Mouse (Mus musculus) G1E (cell line): ENCODE results near the gene Olfr1039. TPM values are rescaled to one million over a fixed set of nuclear protein-coding genes. Genes with fewer than 3 reads are reported as not detected.
"Not testable (repeated sequence)": the region's sequence is repeated elsewhere in the genome, so short reads cannot be mapped to it uniquely, and the experiment has no call there.

Experiments
- ATAC-seq: 2 replicates; pipeline ENCODE4 v1.8.0; 2016; ENCODE audit warnings: mild to moderate bottlenecking; ENCODE audit not compliant: insufficient number of reproducible peaks, poor library complexity, low FRiP score, severe bottlenecking; ENCODE audit errors: extremely low read depth
- DNase-seq: peaks from one replicate; pipeline ENCODE4 v3.0.0; 2012; ENCODE audit warnings: low spot score
- H3K27me3 ChIP-seq: 2 replicates; pipeline ENCODE4 v1.6.1; 2012; ENCODE audit warnings: mild to moderate bottlenecking, low read length, inconsistent platforms; ENCODE audit not compliant: insufficient read depth
- H3K36me3 ChIP-seq: replicated peaks from 2 replicates; pipeline ENCODE3; 2012; ENCODE audit warnings: mild to moderate bottlenecking, inconsistent platforms
- H3K4me1 ChIP-seq: 2 replicates; pipeline ENCODE4 v1.6.1; 2012; ENCODE audit warnings: low read depth, low read length, inconsistent platforms, mixed read lengths; ENCODE audit not compliant: insufficient read depth
- H3K4me3 ChIP-seq: 2 replicates; pipeline ENCODE4 v1.5.1; 2012; ENCODE audit warnings: low read depth, mild to moderate bottlenecking, inconsistent platforms, low read length, moderate library complexity, mixed read lengths
- H3K9me3 ChIP-seq: replicated peaks from 2 replicates; pipeline ENCODE4 v1.6.1; 2012; ENCODE audit warnings: inconsistent platforms
- CTCF ChIP-seq: IDR thresholded peaks from 2 replicates; pipeline ENCODE4 v1.5.1; 2012; ENCODE audit warnings: low read depth, low read length, inconsistent platforms, mixed read lengths
- GATA1 ChIP-seq: IDR thresholded peaks from 2 replicates; pipeline ENCODE4 v1.6.1; 2012; ENCODE audit warnings: borderline replicate concordance, low read length, inconsistent platforms, mixed read lengths
- GATA2 ChIP-seq: IDR thresholded peaks from 2 replicates; pipeline ENCODE4 v1.6.1; 2012; ENCODE audit warnings: low read depth, low read length, inconsistent platforms, borderline replicate concordance
- POLR2AphosphoS5 ChIP-seq: IDR thresholded peaks from 2 replicates; pipeline ENCODE4 v1.6.1; 2012; ENCODE audit warnings: low read depth, low read length, inconsistent platforms; ENCODE audit not compliant: insufficient replicate concordance
- TAL1 ChIP-seq: conservative IDR thresholded peaks from 2 replicates; pipeline ENCODE4 v1.6.1; 2012; ENCODE audit warnings: low read depth, low read length, inconsistent platforms, mixed read lengths
- polyA plus RNA-seq: library from polyadenylated mRNA; stranded (reverse); fragments of >175 nt; gene quantifications from 2 replicates; pipeline ENCODE4 v1.2.3, GENCODE M21; 2012
- total RNA-seq, 2 experiments: library from RNA; stranded (forward) in 1 of 2; stranded (reverse) in 1 of 2; fragments of 200-1000 nt in 1 of 2; fragments of >200 nt in 1 of 2; fragmentation: Nextera tagmentation in 1 of 2; gene quantifications; 2 replicates each; pipeline ENCODE4 v1.2.3; 2014 to 2017

Olfr1039 gene
- total and polyA plus RNA-seq, 3 experiments, result 0.22 TPM; not detected in 2

- Histone ChIP-seq H3K36me3 (no peaks in the 10 kb centered on the region), H3K4me3 (no peak within 1 kb of the TSS), H3K4me1 (no peaks in the 10 kb centered on the region), H3K27me3 (no peaks in the 10 kb centered on the region), H3K9me3 (peaks cover 5% of the 10 kb centered on the region)
- no peak for DNase-seq
- no peak for ATAC-seq
- TF ChIP-seq TAL1 (no peak), POLR2AphosphoS5 (no peak), GATA1 (no peak), CTCF (no peak), GATA2 (no peak)
Observed at GRCm38 (mm10) chr2:86087285-86087684, 48.4 kb downstream of the Olfr1039 start, which contains the start of gene Olfr1037. Gene Olfr1037 (minus strand): TSS chr2:86087385.

DNA sequence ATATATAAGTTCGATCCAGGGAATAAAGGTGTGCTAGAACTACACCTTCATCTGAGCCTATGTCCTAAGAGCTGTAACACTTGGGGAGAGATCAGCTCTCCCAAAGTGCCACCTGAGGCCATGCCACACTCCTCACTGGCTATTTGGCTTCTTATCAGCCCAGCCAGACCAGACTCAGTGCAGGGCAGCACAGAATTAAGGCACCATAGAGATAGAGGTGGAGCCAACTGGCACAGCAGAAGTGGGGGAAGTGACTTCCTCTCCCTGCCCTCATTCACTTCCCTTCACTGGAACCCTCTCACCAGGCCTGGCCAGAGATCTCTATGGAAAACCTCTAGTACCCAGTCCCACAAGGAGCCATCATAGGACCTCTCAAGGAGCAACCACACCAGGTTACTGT lies 55.2 kb downstream of the Olfr1039 start:
- H3K4me3 ChIP-seq, ATAC-seq, H3K4me1 ChIP-seq, H3K9me3 ChIP-seq, H3K27me3 ChIP-seq, H3K36me3 ChIP-seq, DNase-seq: not testable (repeated sequence)

Other genes starting within 250 kb of the Olfr1039 start
Only the 20 nearest of the 29 such genes appear.
- not detected in 2 replicates for gene Olfr1029, start 162.0 kb downstream of the Olfr1039 start, total RNA-seq (2014; fragmentation: Nextera tagmentation)
- 0.12 and 0.16 TPM in 2 replicates for gene Olfr1029, start 162.0 kb downstream of the Olfr1039 start, total RNA-seq (2017)
- not detected in 2 replicates for gene Olfr1029, start 162.0 kb downstream of the Olfr1039 start, polyA plus RNA-seq
- gene Olfr1030, start 156.7 kb downstream of the Olfr1039 start, total RNA-seq (2014; fragmentation: Nextera tagmentation), result not detected in 2 replicates
- under 0.01 and 0.06 TPM in 2 replicates for gene Olfr1030, start 156.7 kb downstream of the Olfr1039 start, total RNA-seq (2017)
- not detected in 2 replicates for gene Olfr1030, start 156.7 kb downstream of the Olfr1039 start, polyA plus RNA-seq
- gene Olfr1031, start 145.6 kb downstream of the Olfr1039 start, total RNA-seq (2014; fragmentation: Nextera tagmentation), result not detected in 2 replicates
- gene Olfr1031, start 145.6 kb downstream of the Olfr1039 start, total RNA-seq (2017), result not detected in 2 replicates
- gene Olfr1031, start 145.6 kb downstream of the Olfr1039 start, polyA plus RNA-seq, result not detected in 2 replicates
- gene Olfr1032, start 130.4 kb downstream of the Olfr1039 start, total RNA-seq (2014; fragmentation: Nextera tagmentation), result not detected in 2 replicates
- gene Olfr1032, start 130.4 kb downstream of the Olfr1039 start, total RNA-seq (2017), result not detected in 2 replicates
- not detected in 2 replicates for gene Olfr1032, start 130.4 kb downstream of the Olfr1039 start, polyA plus RNA-seq
- not detected in 2 replicates for gene Olfr1033, start 115.3 kb downstream of the Olfr1039 start, total RNA-seq (2014; fragmentation: Nextera tagmentation)
- not detected in 2 replicates for gene Olfr1033, start 115.3 kb downstream of the Olfr1039 start, total RNA-seq (2017)
- gene Olfr1033, start 115.3 kb downstream of the Olfr1039 start, polyA plus RNA-seq, result not detected in 2 replicates
- not detected in 2 replicates for gene Olfr1034, start 90.1 kb downstream of the Olfr1039 start, total RNA-seq (2014; fragmentation: Nextera tagmentation)
- 0.12 TPM in 1 of 2 replicates, not detected in the other for gene Olfr1034, start 90.1 kb downstream of the Olfr1039 start, total RNA-seq (2017)
- gene Olfr1034, start 90.1 kb downstream of the Olfr1039 start, polyA plus RNA-seq, result not detected in 2 replicates
- gene Olfr1036, start 61.9 kb downstream of the Olfr1039 start, total RNA-seq (2014; fragmentation: Nextera tagmentation), result not detected in 2 replicates
- 0.11 and 0.17 TPM in 2 replicates for gene Olfr1036, start 61.9 kb downstream of the Olfr1039 start, total RNA-seq (2017)
- not detected in 2 replicates for gene Olfr1036, start 61.9 kb downstream of the Olfr1039 start, polyA plus RNA-seq
- not detected in 2 replicates for gene Olfr1037, start 48.5 kb downstream of the Olfr1039 start, total RNA-seq (2014; fragmentation: Nextera tagmentation)
- gene Olfr1037, start 48.5 kb downstream of the Olfr1039 start, total RNA-seq (2017), result 0.11 and 0.29 TPM in 2 replicates
- not detected in 2 replicates for gene Olfr1037, start 48.5 kb downstream of the Olfr1039 start, polyA plus RNA-seq
- gene Olfr1040, start 10.8 kb upstream of the Olfr1039 start, total RNA-seq (2014; fragmentation: Nextera tagmentation), result not detected in 2 replicates
- 0.46 TPM in 1 of 2 replicates, not detected in the other for gene Olfr1040, start 10.8 kb upstream of the Olfr1039 start, total RNA-seq (2017)
- gene Olfr1040, start 10.8 kb upstream of the Olfr1039 start, polyA plus RNA-seq, result not detected in 2 replicates
- not detected in 2 replicates for gene Olfr1042, start 25.9 kb upstream of the Olfr1039 start, total RNA-seq (2014; fragmentation: Nextera tagmentation)
- gene Olfr1042, start 25.9 kb upstream of the Olfr1039 start, total RNA-seq (2017), result 0.11 TPM in 1 of 2 replicates, not detected in the other
- gene Olfr1042, start 25.9 kb upstream of the Olfr1039 start, polyA plus RNA-seq, result not detected in 2 replicates
- not detected in 2 replicates for gene Olfr1043, start 31.6 kb upstream of the Olfr1039 start, total RNA-seq (2014; fragmentation: Nextera tagmentation)
- not detected in 2 replicates for gene Olfr1043, start 31.6 kb upstream of the Olfr1039 start, total RNA-seq (2017)
- not detected in 2 replicates for gene Olfr1043, start 31.6 kb upstream of the Olfr1039 start, polyA plus RNA-seq
- gene Olfr1044, start 41.9 kb upstream of the Olfr1039 start, total RNA-seq (2014; fragmentation: Nextera tagmentation), result not detected in 2 replicates
- gene Olfr1044, start 41.9 kb upstream of the Olfr1039 start, total RNA-seq (2017), result 0.17 and 0.38 TPM in 2 replicates
- gene Olfr1044, start 41.9 kb upstream of the Olfr1039 start, polyA plus RNA-seq, result not detected in 2 replicates
- gene Olfr52, start 49.8 kb upstream of the Olfr1039 start, total RNA-seq (2014; fragmentation: Nextera tagmentation), result not detected in 2 replicates
- 0.11 and 0.17 TPM in 2 replicates for gene Olfr52, start 49.8 kb upstream of the Olfr1039 start, total RNA-seq (2017)
- gene Olfr52, start 49.8 kb upstream of the Olfr1039 start, polyA plus RNA-seq, result not detected in 2 replicates
- not detected in 2 replicates for gene Olfr1045, start 67.1 kb upstream of the Olfr1039 start, total RNA-seq (2014; fragmentation: Nextera tagmentation)
- 0.16 and 0.17 TPM in 2 replicates for gene Olfr1045, start 67.1 kb upstream of the Olfr1039 start, total RNA-seq (2017)
- not detected in 2 replicates for gene Olfr1045, start 67.1 kb upstream of the Olfr1039 start, polyA plus RNA-seq
- not detected in 2 replicates for gene Olfr1046, start 83.4 kb upstream of the Olfr1039 start, total RNA-seq (2014; fragmentation: Nextera tagmentation)
- gene Olfr1046, start 83.4 kb upstream of the Olfr1039 start, total RNA-seq (2017), result 0.16 TPM in 1 of 2 replicates, not detected in the other
- gene Olfr1046, start 83.4 kb upstream of the Olfr1039 start, polyA plus RNA-seq, result not detected in 2 replicates
- not detected in 2 replicates for gene Olfr1047, start 95.5 kb upstream of the Olfr1039 start, total RNA-seq (2014; fragmentation: Nextera tagmentation)
- not detected in 2 replicates for gene Olfr1047, start 95.5 kb upstream of the Olfr1039 start, total RNA-seq (2017)
- not detected in 2 replicates for gene Olfr1047, start 95.5 kb upstream of the Olfr1039 start, polyA plus RNA-seq
- gene Olfr1048, start 104.4 kb upstream of the Olfr1039 start, total RNA-seq (2014; fragmentation: Nextera tagmentation), result not detected in 2 replicates
- 0.06 and 0.27 TPM in 2 replicates for gene Olfr1048, start 104.4 kb upstream of the Olfr1039 start, total RNA-seq (2017)
- not detected in 2 replicates for gene Olfr1048, start 104.4 kb upstream of the Olfr1039 start, polyA plus RNA-seq
- gene Olfr1049, start 122.4 kb upstream of the Olfr1039 start, total RNA-seq (2014; fragmentation: Nextera tagmentation), result not detected in 2 replicates
- not detected in 2 replicates for gene Olfr1049, start 122.4 kb upstream of the Olfr1039 start, total RNA-seq (2017)
- gene Olfr1049, start 122.4 kb upstream of the Olfr1039 start, polyA plus RNA-seq, result not detected in 2 replicates
- gene Olfr1051, start 143.2 kb upstream of the Olfr1039 start, total RNA-seq (2014; fragmentation: Nextera tagmentation), result not detected in 2 replicates
- not detected in 2 replicates for gene Olfr1051, start 143.2 kb upstream of the Olfr1039 start, total RNA-seq (2017)
- gene Olfr1051, start 143.2 kb upstream of the Olfr1039 start, polyA plus RNA-seq, result not detected in 2 replicates
- not detected in 2 replicates for gene Olfr1052, start 156.5 kb upstream of the Olfr1039 start, total RNA-seq (2014; fragmentation: Nextera tagmentation)
- 0.11 and 0.12 TPM in 2 replicates for gene Olfr1052, start 156.5 kb upstream of the Olfr1039 start, total RNA-seq (2017)
- not detected in 2 replicates for gene Olfr1052, start 156.5 kb upstream of the Olfr1039 start, polyA plus RNA-seq